Mouse (Mus musculus): ENCODE results near the gene Tmem203. TPM values are rescaled to one million over a fixed set of nuclear protein-coding genes. Genes with fewer than 3 reads are reported as not detected.
A peak's percentile ranks its signal among the peaks of the same experiment; 100 is the strongest.
"Not testable (repeated sequence)": the region's sequence is repeated elsewhere in the genome, so short reads cannot be mapped to it uniquely, and the experiment has no call there.

Gene Tmem203
- polyA plus RNA-seq, 1 experiment from 2014 or later, result 20.7 TPM

DNA sequence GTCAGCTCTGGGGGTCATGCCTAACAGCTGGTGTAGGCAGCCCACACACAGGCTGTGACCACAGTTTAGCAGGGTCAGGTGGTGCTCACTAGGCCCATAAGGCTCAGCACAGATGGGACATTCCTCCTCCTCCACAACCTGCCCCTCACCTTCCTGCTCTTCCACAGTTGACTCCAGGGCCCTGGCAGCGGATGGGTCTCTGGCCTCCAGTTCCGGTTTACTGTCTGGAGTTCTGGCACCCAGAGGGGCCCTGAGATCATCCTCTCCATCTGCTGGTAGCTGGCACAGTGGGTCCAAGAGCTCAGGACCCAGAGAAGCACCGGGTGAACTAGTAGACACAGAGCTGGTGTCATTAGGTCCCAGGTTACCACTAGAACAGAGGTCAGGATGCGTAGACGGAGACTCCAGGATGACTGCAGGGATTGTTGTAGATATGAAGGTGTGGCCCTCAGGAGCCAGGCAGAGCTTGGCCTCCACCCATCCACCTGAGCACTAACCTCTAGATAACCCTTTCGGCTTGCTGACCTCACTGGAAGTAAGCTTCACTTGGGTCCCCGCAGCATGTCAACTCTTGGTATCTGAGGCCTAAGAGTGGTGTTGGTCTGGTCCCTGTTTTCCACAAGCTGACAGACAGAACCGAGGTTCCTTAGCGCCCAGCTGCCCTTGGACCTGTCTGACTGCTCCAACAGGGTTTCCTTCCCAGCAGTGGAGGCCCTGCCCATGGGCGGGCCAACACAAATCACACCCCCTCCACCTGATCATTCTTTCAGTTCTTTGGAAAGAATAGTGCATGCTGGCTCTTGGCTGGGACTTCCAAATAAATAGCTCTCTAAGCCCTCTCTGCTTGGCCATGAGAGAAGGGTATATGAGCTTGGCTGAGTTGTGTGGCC is 8.8 kb upstream of the Tmem203 start, which contains the start of gene AL732309.1:
Gene AL732309.1 (minus strand): TSS at position 681 of the 890 bp plus-strand sequence.
- Histone ChIP-seq H3K9ac (replicated peaks) (no peak within 1 kb of the TSS; the same call in 1 of the 2 replicates), H3K4me1 (replicated peaks) (peaks cover 13% of the 10 kb centered on the region), H3K27ac (no peak within 1 kb of the TSS), H3K36me3 (peaks cover 60% of the 10 kb centered on the region), H3K4me2 (no peak within 1 kb of the TSS), H3K4me3 (replicated peaks) (no peak within 1 kb of the TSS), H3K27me3 (peaks cover 31% of the 10 kb centered on the region), H3K9me3 (no peaks in the 10 kb centered on the region)
- ATAC-seq (ENCODE audit: insufficient number of reproducible peaks, insufficient read depth, low FRiP score, low TSS enrichment, low read depth), result no peak
- 84% methylated on average over 10 of the region's 10 CpGs for WGBS

GRCm38 (mm10) chr2:25252331-25252730 is 2.9 kb upstream of the Tmem203 start:
- Histone ChIP-seq H3K4me3 (replicated peaks) (no peak overlapping the region), H3K27ac (no peak overlapping the region), H3K9me3 (no peaks in the 10 kb centered on the region), H3K27me3 (no peaks in the 10 kb centered on the region), H3K4me2 (no peak overlapping the region), H3K4me1 (replicated peaks) (peaks cover 15% of the 10 kb centered on the region), H3K9ac (replicated peaks) (no peak overlapping the region), H3K36me3 (peaks cover 53% of the 10 kb centered on the region)
- ATAC-seq (ENCODE audit: insufficient number of reproducible peaks, insufficient read depth, low FRiP score, low TSS enrichment, low read depth), result no peak
- 80% methylated on average over 1 of the region's 1 CpGs for WGBS

- peaks cover 15% of the 10 kb centered on the region for H3K4me1 ChIP-seq (replicated peaks)
- 59% methylated on average over 12 of the region's 12 CpGs for WGBS
- H3K9ac ChIP-seq (replicated peaks), result peak overlapping the region; percentile 75; the same call in 1 of the 2 replicates
Observed at GRCm38 (mm10) chr2:25256443-25257109, 1.3 kb downstream of the Tmem203 start.

DNA sequence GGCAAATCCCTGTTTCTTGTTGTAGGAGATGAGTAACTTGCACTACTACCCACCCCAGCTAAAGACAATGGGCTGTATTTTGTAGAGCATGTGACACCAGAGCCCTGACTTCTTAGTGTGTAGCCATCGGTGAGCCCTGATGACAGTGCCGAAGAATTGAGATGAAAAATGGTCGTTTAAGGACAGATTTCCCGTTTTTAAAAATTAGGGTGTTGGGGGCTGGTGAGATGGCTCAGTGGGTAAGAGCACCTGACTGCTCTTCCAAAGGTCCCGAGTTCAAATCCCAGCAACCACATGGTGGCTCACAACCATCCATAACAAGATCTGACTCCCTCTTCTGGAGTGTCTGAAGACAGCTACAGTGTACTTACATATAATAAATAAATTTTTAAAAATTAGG is 2.0 kb downstream of the Tmem203 start:
- not testable (repeated sequence) for H3K27me3 ChIP-seq; H3K4me2 ChIP-seq; ATAC-seq (ENCODE audit: insufficient number of reproducible peaks, insufficient read depth, low FRiP score, low TSS enrichment, low read depth); H3K9me3 ChIP-seq; H3K9ac ChIP-seq (replicated peaks); H3K4me3 ChIP-seq (replicated peaks); H3K36me3 ChIP-seq; H3K27ac ChIP-seq
- WGBS, result 88% methylated on average over 5 of the region's 5 CpGs
- H3K4me1 ChIP-seq (replicated peaks), result peaks cover 15% of the 10 kb centered on the region

More at GRCm38 (mm10) chr2:25256443-25257109, 1.3 kb downstream of the Tmem203 start:
- H3K27me3 ChIP-seq; H3K9me3 ChIP-seq; H3K27ac ChIP-seq; ATAC-seq (ENCODE audit: insufficient number of reproducible peaks, insufficient read depth, low FRiP score, low TSS enrichment, low read depth): not testable (repeated sequence)
- Histone ChIP-seq H3K4me3 (replicated peaks) (peak overlapping the region; percentile 79), H3K36me3 (peaks cover 10% of the 10 kb centered on the region), H3K4me2 (peak overlapping the region; percentile 97)

- H3K9me3 ChIP-seq, result no peaks in the 10 kb centered on the region
- 67% methylated on average over 2 of the region's 2 CpGs for WGBS
- H3K27ac ChIP-seq, result no peak overlapping the region
- peaks cover 24% of the 10 kb centered on the region for H3K4me1 ChIP-seq (replicated peaks)
- no peak for ATAC-seq (ENCODE audit: insufficient number of reproducible peaks, insufficient read depth, low FRiP score, low TSS enrichment, low read depth)
- no peak overlapping the region for H3K9ac ChIP-seq (replicated peaks)
- peaks cover 12% of the 10 kb centered on the region for H3K27me3 ChIP-seq
- no peak overlapping the region for H3K4me2 ChIP-seq
- no peak overlapping the region for H3K4me3 ChIP-seq (replicated peaks)
- H3K36me3 ChIP-seq, result no peaks in the 10 kb centered on the region
Observed at GRCm38 (mm10) chr2:25258887-25259286, 3.6 kb downstream of the Tmem203 start.

DNA sequence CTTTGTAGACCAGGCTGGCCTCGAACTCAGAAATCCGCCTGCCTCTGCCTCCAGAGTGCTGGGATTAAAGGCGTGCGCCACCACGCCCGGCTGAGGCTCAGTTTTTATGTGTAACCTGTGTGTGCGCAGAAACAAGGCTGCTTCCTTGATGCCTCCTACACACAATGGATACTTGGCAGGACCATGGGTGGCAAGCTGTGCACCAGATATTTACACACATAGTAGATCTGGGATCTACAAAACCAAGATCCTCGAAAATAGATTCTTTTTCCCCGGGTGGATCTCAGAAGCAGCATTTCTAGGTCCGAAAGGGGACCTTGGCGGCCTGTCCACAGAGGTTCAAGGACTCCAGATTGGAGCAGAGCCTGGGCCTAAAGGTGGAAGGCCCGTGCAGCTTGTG is 6.6 kb downstream of the Tmem203 start:
- 0 out of 2 replicates have a peak overlapping the region, but pooled peaks have one; percentile 12 for H3K9ac ChIP-seq (replicated peaks)
- H3K36me3 ChIP-seq, result no peaks in the 10 kb centered on the region
- ATAC-seq (ENCODE audit: insufficient number of reproducible peaks, insufficient read depth, low FRiP score, low TSS enrichment, low read depth), result no peak; the same call in none of the 2 replicates
- H3K27ac ChIP-seq, result no peak overlapping the region
- peak overlapping the region; percentile 98 for H3K4me2 ChIP-seq
- H3K27me3 ChIP-seq, result peaks cover 27% of the 10 kb centered on the region
- H3K4me1 ChIP-seq (replicated peaks), result peaks cover 29% of the 10 kb centered on the region
- 52% methylated on average over 12 of the region's 12 CpGs for WGBS
- H3K9me3 ChIP-seq, result no peaks in the 10 kb centered on the region
- H3K4me3 ChIP-seq (replicated peaks), result peak overlapping the region; percentile 63

- Histone ChIP-seq H3K4me3 (replicated peaks) (peak within 1 kb of the TSS; percentile 63), H3K36me3 (0 out of 2 replicates have a peak, but pooled peaks cover under 1% of the 10 kb centered on the region), H3K27ac (no peak within 1 kb of the TSS), H3K4me1 (replicated peaks) (peaks cover 34% of the 10 kb centered on the region), H3K27me3 (peaks cover 27% of the 10 kb centered on the region), H3K9me3 (no peaks in the 10 kb centered on the region), H3K4me2 (peak within 1 kb of the TSS; percentile 98), H3K9ac (replicated peaks) (peak within 1 kb of the TSS; percentile 74)
- WGBS, result under 1% methylated on average over 39 of the region's 39 CpGs
- peak; percentile 99 for ATAC-seq (ENCODE audit: insufficient number of reproducible peaks, insufficient read depth, low FRiP score, low TSS enrichment, low read depth)
Observed at GRCm38 (mm10) chr2:25262291-25262767, 7.1 kb downstream of the Tmem203 start, which contains the start of gene Tprn. Gene Tprn, plus strand, starts transcription at chr2:25262618.

DNA sequence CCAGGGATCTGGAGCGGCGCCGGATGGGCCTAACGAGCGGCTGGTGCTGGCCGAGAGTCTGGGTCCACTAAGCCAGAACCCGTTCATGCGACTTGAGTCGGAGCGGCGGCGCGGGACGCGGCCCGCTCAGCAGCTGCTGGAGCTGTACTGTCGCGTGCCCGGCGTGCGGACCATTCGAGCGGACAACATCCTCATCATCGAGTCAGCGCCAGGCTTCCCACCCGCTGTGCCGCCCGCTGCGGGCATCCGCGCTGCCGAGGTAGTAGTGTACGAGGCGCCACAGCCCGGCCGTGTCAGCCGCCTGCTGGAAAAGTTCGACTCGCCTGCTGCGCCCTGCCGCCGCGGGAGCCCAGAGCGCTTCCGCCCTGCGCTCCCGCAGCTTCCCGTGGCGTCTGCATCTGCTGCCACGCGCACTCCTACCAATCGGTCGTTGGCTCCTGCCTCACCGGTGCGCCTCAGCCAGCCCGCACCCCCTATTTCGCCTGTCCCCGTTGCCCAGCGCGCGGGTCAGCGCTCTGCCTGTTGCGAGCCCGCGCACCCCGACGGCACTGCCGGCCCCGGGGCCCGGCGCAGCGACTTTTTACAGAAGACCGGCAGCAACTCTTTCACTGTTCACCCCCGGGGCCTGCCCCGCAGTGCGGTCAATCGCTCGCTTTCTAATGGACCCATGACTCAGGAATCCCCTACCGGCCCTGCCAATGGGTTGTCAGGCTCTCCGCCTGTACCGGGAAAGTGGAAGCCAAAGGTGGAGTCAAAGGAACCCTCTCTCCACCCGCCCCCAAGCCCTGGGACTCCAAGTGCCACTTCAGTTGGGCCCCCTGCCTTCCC is 7.8 kb downstream of the Tmem203 start:
- H3K4me1 ChIP-seq (replicated peaks), result peaks cover 35% of the 10 kb centered on the region
- WGBS, result under 1% methylated on average over 82 of the region's 82 CpGs
- peak overlapping the region; percentile 63 for H3K4me3 ChIP-seq (replicated peaks)
- ATAC-seq (ENCODE audit: insufficient number of reproducible peaks, insufficient read depth, low FRiP score, low TSS enrichment, low read depth), result no peak
- H3K27me3 ChIP-seq, result peaks cover 27% of the 10 kb centered on the region
- no peak overlapping the region for H3K27ac ChIP-seq
- H3K4me2 ChIP-seq, result peak overlapping the region; percentile 98
- no peaks in the 10 kb centered on the region for H3K9me3 ChIP-seq
- H3K9ac ChIP-seq (replicated peaks), result peak overlapping the region; percentile 74
- 0 out of 2 replicates have a peak, but pooled peaks cover 4% of the 10 kb centered on the region for H3K36me3 ChIP-seq

- H3K4me3 ChIP-seq (replicated peaks), result peak overlapping the region; percentile 63
- peak overlapping the region; percentile 98 for H3K4me2 ChIP-seq
- no peak for ATAC-seq (ENCODE audit: insufficient number of reproducible peaks, insufficient read depth, low FRiP score, low TSS enrichment, low read depth)
- 21% methylated on average over 12 of the region's 12 CpGs for WGBS
- peaks cover 9% of the 10 kb centered on the region; the same call in 1 of the 2 replicates for H3K36me3 ChIP-seq
- H3K4me1 ChIP-seq (replicated peaks), result peaks cover 35% of the 10 kb centered on the region
- H3K9me3 ChIP-seq, result no peaks in the 10 kb centered on the region
- peak overlapping the region; percentile 74 for H3K9ac ChIP-seq (replicated peaks)
- peaks cover 27% of the 10 kb centered on the region for H3K27me3 ChIP-seq
- H3K27ac ChIP-seq, result no peak overlapping the region
Observed at GRCm38 (mm10) chr2:25263623-25264285, 8.5 kb downstream of the Tmem203 start.

DNA sequence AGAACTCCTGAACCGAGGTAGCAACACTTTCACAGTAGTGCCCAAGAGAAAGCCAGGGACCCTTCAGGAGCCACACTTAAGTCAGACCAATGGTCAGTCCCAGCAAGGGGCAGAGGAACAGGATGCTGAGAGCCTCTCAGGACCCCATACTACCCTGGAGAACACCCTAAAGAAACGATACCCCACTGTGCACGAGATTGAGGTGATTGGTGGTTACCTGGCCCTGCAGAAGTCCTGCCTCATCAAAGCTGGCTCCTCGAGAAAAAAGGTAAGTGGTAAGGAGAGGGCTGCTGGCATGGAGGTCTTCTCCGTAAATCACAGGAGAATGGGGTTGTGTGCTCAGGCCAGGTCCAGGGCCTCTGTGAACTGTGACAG is 9.0 kb downstream of the Tmem203 start:
- Histone ChIP-seq H3K4me1 (replicated peaks) (peaks cover 35% of the 10 kb centered on the region), H3K36me3 (peaks cover 14% of the 10 kb centered on the region), H3K9ac (replicated peaks) (0 out of 2 replicates have a peak overlapping the region, but pooled peaks have one; percentile 74), H3K4me2 (peak overlapping the region; percentile 98), H3K27me3 (peaks cover 27% of the 10 kb centered on the region), H3K27ac (no peak overlapping the region), H3K9me3 (no peaks in the 10 kb centered on the region), H3K4me3 (replicated peaks) (no peak overlapping the region)
- no peak for ATAC-seq (ENCODE audit: insufficient number of reproducible peaks, insufficient read depth, low FRiP score, low TSS enrichment, low read depth)
- whole genome bisulfite sequencing, result 77% methylated on average over 5 of the region's 5 CpGs

Measured in limb, embryonic 12.5 days (tissue).